Mouse (Mus musculus) right cerebral cortex, adult 18-20 months (tissue): ENCODE data around the gene Marcks.
"Not testable (repeated sequence)": the region's sequence is repeated elsewhere in the genome, so short reads cannot be mapped to it uniquely, and the experiment has no call there.

Source experiments
- DNase-seq: peaks from one replicate; pipeline ENCODE4 v3.0.0; 2022; ENCODE audit warnings: mixed read lengths

Marcks gene

GRCm38 (mm10) chr10:37135951-37136751 is 2.6 kb downstream of the Marcks start:
- peak; percentile 58 for DNase-seq

GRCm38 (mm10) chr10:37133876-37134708 is 4.6 kb downstream of the Marcks start:
- DNase-seq, result no peak

- DNase-seq, result no peak
These were observed 6.0 kb downstream of the Marcks start for GRCm38 (mm10) chr10:37132671-37133070.

GRCm38 (mm10) chr10:37129652-37130051 is 9.1 kb downstream of the Marcks start:
- DNase-seq, result no peak

GRCm38 (mm10) chr10:37115329-37115728 is 23.4 kb downstream of the Marcks start:
- no peak for DNase-seq

GRCm38 (mm10) chr10:37112812-37113211 is 25.9 kb downstream of the Marcks start:
- DNase-seq, result no peak

GRCm38 (mm10) chr10:37112362-37112761 is 26.4 kb downstream of the Marcks start:
- no peak for DNase-seq

- peak; percentile 4 for DNase-seq
These were observed 27.3 kb downstream of the Marcks start for GRCm38 (mm10) chr10:37111432-37111831.

GRCm38 (mm10) chr10:37106871-37107627 is 31.7 kb downstream of the Marcks start:
- no peak for DNase-seq

GRCm38 (mm10) chr10:37106303-37106702 is 32.4 kb downstream of the Marcks start:
- DNase-seq, result no peak

- no peak for DNase-seq
These were observed 36.3 kb downstream of the Marcks start for GRCm38 (mm10) chr10:37102227-37103080.

- DNase-seq, result no peak
These were observed 37.0 kb downstream of the Marcks start for GRCm38 (mm10) chr10:37101733-37102132.

GRCm38 (mm10) chr10:37096529-37096928 is 42.2 kb downstream of the Marcks start:
- no peak for DNase-seq

- no peak for DNase-seq
These were observed 42.9 kb downstream of the Marcks start for GRCm38 (mm10) chr10:37095803-37096202.

- DNase-seq, result no peak
These were observed 45.4 kb downstream of the Marcks start for GRCm38 (mm10) chr10:37093306-37093705.

GRCm38 (mm10) chr10:37090411-37090810 is 48.3 kb downstream of the Marcks start:
- no peak for DNase-seq

- DNase-seq, result not testable (repeated sequence)
These were observed 54.6 kb downstream of the Marcks start for GRCm38 (mm10) chr10:37084071-37084470.
